Mouse (Mus musculus) lung, postnatal 0 days (tissue): ENCODE results near the gene Cyp2b10.

ENCODE experiments used
- CTCF ChIP-seq: IDR thresholded peaks from 2 replicates; pipeline ENCODE4 v1.5.1; 2016; ENCODE audit warnings: antibody characterized with exemption, mild to moderate bottlenecking
- EP300 ChIP-seq: IDR thresholded peaks from 2 replicates; pipeline ENCODE4 v1.6.1; 2016; ENCODE audit warnings: antibody characterized with exemption, mild to moderate bottlenecking, control low read depth

DNA sequence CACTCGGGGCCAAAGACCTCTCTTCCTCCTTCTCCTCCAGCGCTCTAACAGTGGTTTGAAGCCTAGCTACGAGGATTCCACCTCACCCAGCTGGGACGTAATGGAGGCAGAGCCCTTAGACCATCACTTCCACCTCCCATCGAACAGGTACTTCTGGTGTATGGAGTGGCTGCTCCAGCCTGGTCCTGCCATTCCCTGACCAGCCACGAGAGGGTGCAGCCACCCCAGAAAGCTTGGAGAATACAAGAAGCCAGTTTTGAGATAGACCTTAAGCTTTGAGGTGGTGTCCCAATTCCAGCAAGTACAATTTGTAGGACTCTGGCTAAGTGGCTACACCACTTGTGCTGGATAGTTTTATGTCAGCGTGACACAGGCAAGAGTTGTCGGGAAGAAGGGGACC lies 42.3 kb upstream of the Cyp2b10 start:
- TF ChIP-seq CTCF = peak; percentile 89
- no peak for TF ChIP-seq EP300
